Mouse (Mus musculus) cerebellum, postnatal 14 days (tissue): ENCODE measurements around the gene Prss8.
"Not testable (repeated sequence)": the region's sequence is repeated elsewhere in the genome, so short reads cannot be mapped to it uniquely, and the experiment has no call there.

Experiments used
- DNase-seq, 2 experiments: peaks; one replicate each; pipeline ENCODE4 v3.0.0; 2021; ENCODE audit warnings: mixed read lengths in 2 of 2

Prss8 gene

DNA sequence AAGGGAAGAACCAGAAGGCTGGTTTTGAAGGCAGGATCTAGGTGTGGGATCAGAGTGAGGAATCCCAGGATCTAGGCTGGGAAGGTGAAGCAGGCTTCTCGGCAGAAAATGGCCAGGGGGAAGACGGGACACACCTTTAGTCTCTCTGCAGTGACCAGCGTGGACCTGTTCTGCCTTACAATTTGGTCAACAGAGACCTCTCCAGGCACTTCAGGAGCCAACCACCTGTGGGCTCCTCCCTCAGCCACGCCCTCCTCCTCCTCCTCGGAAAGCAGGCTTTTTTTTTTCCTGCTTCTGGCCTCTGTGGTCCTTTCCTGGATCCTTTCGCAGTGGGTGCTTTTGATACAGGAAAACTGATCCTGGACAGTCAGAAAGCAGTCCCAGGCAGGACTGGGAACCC is at the start of gene Prss8:
Gene Prss8 (minus strand): TSS at position 182 of the 400 bp plus-strand sequence.
- no peak for DNase-seq

GRCm38 (mm10) chr7:127978856-127979255 is 49.0 kb upstream of the Prss8 start:
- DNase-seq, result no peak

GRCm38 (mm10) chr7:127974413-127974930 is 44.6 kb upstream of the Prss8 start:
- no peak for DNase-seq

GRCm38 (mm10) chr7:127967922-127968828 is 38.3 kb upstream of the Prss8 start:
- peak; percentile 77 to 81 for DNase-seq

- peak; percentile 98 to 99 for DNase-seq
Measured at GRCm38 (mm10) chr7:127967004-127967921, 37.4 kb upstream of the Prss8 start, which contains the start of gene Fus. TSS of gene Fus (plus strand) at chr7:127967457.

DNA sequence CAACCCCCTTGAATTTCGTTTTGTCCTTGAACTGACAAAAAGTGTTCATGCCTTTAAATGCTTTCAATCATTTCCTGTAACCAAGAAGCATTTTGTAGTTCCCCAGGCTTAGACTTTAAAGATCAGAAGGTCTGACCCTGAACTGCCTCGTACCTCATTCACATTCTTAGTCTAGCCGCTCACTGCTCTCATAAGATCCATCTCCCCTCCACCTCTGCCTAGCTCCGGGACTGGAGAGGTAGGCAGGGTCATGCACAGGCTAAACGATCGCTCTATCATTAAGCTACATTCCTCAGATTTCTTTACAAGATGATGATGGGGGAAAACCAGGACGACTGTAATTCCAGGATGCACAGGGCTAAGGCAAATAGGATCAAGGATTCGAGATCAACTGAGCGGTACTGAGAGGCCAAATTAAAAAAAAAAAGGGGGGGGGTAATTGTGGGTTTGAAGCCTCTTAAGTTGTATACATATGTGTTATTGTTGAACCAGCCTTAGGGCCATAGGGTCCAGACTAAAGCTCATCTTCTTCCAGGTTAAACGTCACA is 36.5 kb upstream of the Prss8 start:
- peak; percentile 20 to 28 for DNase-seq

- DNase-seq, result no peak
Measured at GRCm38 (mm10) chr7:127959364-127959763, 29.5 kb upstream of the Prss8 start.

DNA sequence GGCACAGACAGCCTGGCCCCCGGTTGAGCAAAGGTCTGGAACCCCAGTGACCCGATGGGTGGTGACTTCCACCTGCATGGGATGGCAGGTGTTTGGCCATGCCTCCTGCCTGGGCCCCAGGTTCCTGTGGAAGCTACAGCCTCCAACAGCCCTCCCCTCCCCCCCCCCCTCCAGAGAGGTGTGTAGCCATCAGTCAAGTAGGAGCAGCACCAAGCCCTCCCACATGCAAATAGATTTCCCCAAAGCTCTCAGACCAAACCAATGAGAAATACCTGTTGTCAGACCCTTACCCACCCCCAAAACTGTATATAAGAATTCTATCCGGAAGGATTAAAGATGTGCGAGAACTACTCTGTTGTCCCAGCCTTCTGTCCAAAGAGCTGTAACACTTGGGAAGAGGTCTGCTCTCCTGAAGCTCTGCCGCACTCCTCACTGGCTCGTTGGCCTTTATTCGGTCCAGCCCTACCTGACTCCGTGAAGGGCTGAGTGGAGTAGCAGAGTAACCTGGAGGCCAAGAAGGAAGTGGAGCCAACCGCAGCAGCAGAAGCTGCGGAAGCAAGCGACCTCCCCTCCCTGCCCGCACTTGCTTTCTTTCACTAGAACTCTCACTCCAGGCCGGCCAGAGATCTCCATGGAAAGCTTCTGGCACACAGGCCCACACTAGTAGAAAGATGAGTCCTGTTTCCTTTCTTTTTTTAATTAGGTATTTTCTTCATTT is 23.1 kb upstream of the Prss8 start:
- DNase-seq, result no peak

DNA sequence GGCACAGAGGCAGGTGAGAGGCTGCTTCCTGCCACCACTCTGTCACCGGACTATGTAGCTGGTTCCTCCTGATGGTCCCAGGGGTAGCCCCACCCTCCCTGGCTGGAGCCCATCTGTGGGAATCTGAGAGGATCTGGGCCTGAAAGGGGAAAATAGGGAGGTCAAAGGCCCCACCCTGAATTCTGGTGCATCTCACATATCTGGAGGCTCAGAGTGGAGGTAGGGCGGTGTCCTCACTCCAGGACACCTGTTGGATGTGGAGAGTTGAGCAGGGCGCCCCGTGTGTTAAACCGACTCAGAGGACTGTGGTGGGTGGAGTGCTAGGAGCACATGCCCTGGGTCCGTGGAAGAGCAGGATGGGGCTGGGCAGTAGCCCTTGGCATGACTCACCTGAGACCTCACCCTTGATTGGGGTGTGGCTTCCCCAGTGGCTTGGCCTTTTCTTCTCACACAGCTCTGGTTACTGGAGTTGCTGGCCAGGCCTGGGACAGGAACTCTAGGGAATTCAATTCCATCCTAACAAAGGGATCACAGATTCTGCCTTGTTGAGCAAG is 16.6 kb upstream of the Prss8 start, which contains the start of gene Prss36:
Gene Prss36 (minus strand): TSS at position 256 of the 554 bp plus-strand sequence.
- DNase-seq, result no peak

DNA sequence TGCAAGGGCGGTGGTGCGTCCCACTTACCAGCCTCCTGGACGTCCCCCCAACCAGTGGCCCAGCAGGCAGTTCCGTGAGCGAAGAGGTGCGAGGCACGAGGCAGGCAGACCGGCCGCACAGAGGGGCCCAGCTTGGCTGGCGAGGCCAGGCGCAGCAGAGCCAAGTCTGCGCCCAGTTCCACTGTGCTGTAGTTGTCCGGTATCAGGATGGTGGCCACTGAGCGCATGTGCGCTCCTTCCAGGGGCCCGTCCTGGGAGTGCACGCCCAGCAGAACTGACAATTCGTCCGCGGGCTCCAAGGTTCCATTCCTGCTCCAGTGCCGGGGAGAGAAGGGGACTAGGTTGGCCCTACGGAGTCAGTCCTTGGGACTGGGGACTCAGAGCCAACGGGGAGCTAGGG is 14.7 kb upstream of the Prss8 start:
- DNase-seq, result no peak

- DNase-seq, result not testable (repeated sequence)
Measured at GRCm38 (mm10) chr7:127942097-127942496, 12.2 kb upstream of the Prss8 start.

DNA sequence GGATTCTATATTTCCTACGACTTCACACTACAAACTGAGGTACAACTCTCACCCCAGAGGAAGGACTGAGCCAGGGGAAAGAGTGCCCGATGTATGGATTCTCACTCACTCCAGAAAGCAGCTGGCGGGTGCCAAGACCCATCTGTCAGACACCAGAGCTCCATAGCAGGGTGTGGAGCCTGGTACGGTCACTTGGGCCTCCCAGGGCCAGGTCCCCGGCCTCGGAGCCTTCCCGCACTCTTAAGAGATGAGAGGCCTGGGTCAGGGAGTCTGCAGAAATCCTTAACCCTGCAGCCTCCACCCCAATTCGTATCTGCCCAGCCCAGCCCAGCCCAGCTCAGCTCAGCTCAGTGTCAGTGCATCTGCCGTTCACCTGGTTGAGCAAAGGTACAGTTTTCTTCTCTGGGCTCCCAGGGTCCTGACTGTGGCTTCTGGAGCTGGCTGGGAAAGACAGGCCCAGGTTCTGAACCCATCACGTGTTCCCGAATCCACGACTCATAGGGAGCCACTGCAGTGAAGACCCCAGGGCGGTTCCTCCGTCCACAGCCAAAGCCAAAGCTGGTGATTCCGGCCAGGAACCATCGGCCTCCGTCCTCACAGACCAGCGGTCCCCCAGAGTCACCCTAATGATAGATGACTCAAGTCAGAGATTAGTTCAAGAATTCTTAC is 6.4 kb upstream of the Prss8 start:
- peak; percentile 38 to 44 for DNase-seq

DNA sequence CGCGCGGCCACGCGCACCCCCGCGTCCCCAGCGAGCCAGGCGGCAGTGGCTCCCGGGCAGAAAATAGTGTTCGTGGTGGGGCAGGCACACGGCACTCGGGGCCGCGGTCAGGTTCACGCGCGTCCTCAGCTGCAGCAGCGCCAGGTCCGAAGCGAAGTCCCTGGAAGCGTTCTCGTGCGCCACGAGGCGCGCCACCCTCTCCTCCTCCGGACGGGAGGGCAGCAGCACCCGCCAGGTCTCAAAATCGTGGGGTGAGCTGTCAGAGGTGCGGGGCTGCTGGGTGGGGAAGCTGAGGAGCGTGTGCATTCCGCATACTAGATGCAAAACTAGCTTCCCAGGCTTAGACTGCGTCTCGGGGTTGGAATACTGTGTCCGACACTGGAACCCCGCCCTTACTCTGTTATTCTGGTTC is 5.8 kb upstream of the Prss8 start:
- no peak for DNase-seq

DNA sequence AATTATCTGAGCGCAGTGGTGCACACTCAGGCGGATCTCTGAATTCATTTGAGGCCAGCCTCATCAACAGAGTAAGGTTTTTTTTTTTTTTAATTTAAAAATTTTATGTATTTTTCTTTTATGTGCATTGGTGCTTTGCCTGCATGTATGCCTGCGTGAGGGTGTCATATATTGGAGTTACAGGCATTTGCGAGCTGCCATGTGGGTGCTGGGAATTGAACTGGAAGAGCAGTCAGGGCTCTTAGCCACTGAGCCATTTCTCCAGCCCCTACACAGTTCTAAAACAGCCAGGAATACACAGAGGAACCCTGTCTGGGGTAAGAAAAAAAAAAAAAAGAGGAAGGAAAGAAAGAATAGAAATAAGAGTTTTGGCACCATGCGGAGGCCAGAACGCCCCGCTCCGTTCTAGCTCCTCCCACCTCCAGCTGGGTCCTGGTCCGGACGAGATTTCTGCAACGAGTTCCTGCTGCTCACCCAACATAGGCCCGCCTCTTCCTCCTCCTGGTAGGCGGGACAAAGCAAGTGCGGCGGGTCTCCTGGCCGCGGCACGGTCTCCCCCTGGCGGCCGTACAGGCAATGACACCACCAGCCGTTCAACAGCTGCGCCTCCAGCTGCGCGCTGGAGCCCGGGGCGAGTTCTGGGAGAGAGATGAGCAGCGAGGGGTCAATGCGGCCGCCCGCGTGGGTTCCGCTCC is 5.3 kb upstream of the Prss8 start:
- DNase-seq, result peak; percentile 96

- DNase-seq, result peak in 1 of 2 experiments; percentile 32
Measured at GRCm38 (mm10) chr7:127934075-127934474, 4.2 kb upstream of the Prss8 start.

DNA sequence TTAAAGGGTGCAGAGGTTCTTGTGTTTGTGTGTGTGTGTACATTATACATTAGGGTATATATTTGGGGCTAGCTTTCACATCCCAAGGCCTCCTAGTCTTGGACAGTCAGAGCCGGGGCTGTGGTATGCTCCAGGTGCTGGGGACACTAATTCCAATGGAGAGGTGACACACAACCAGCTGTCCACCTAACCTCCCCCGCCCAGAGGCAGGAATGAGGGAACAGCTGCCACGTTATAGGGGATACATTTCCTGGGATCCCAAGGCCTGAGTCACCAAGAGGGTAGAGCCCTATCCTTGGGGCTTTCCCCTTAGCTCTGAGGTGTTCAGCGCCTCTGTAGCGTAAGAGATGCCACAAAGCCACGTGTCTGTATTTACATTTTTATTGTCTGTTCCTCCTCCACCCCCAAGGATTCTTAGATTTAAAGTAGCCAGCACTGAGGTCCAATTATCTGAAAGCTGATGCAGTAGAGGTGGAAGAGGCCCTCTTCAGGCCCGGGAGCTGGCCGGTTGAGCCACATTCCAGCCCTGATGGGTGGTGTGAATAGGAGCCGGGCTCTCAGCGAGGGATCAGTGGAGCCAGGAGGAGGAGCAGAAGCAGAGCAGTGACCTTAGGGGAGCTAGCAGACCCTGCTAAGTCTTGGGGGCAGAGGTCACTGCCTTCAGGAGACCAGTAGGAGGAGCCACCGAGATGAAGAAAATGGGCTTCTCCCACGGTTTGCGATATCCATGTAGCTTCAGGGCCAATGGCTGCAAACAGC is 2.5 kb upstream of the Prss8 start:
- DNase-seq, result no peak

DNA sequence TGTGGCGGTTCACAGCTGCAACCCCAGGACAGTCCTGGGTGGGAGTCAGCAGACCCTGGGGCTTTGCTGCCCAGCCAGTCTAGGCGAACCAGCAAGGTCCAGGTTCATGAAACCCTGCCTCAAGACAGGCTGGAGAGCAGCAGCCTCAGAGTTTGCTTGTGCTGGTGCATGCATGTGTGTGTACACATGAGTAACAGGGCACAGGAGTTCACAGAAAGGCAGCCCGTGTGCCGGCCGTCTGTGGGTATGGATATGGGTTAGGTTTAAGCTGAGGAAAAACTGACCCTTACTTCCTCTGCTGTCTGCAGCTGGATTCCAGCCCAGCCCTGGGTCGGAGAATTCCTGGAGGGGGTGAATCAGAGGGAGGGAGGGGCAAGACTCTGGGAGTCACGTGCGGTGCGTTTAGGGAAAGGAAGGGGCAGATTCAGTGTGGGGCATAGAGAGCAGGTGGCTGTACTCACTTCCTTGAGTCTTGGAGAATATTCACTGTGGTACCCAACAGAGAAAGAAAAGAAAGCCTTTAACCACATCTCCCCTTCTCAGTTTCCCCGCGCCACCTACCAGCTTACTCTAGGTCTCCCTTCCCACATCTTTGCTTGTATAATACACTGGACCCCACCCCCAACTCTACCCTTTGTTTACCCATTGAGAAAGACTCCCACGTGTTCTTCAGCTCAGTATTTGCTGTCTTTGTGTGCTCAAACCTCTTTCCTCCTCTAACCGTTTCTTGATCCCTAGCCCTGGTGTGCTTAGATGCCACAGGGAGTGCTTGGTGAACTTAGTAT is 1.6 kb upstream of the Prss8 start:
- DNase-seq, result no peak

GRCm38 (mm10) chr7:127930636-127931035 is 732 bp upstream of the Prss8 start:
- DNase-seq, result no peak

DNA sequence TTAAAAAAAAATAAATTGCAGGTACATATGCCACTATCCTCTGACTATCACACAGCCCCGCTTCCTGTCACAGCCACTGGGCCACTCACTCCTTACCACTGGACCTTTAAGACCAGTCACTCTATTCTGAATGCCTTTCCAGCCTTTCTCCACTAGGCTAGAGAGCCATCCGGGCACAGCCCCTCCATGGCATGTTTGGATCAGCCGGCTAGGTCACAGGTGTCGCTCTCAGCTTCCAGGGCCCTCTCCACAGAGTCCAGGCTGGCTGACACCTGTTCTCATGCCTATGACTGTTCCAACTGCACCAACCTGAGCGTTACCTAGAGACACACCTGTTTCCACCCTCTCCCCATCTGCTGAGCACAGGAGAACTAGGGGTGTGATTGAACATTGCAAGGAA is 1.3 kb downstream of the Prss8 start:
- DNase-seq, result peak; percentile 62 to 75
